Mouse (Mus musculus) megakaryocyte-erythroid progenitor cell, adult 5-6 weeks (primary cell): Measurements from ENCODE around the gene Pls3. TPM values are rescaled to one million over a fixed set of nuclear protein-coding genes. Genes with fewer than 3 reads are reported as not detected.

Experiments used
- ATAC-seq: replicated peaks from 2 replicates; pipeline ENCODE4 v1.8.0; 2016; ENCODE audit warnings: mild to moderate bottlenecking, inconsistent platforms; ENCODE audit not compliant: severe bottlenecking, poor library complexity, low FRiP score, low TSS enrichment
- total RNA-seq, 2 experiments: library from RNA; stranded (forward) in 1 of 2; stranded (reverse) in 1 of 2; fragments of 200-1000, 215-1000 nt in 1 of 2; fragments of >200 nt in 1 of 2; fragmentation: Nextera tagmentation in 1 of 2; gene quantifications; 2 replicates each; pipeline ENCODE4 v1.2.3; 2014 to 2017

Pls3 gene
- total RNA-seq (2014; fragmentation: Nextera tagmentation) (not detected in 2 replicates), total RNA-seq (2017) (0.76 TPM in 1 of 2 replicates, not detected in the other)

DNA sequence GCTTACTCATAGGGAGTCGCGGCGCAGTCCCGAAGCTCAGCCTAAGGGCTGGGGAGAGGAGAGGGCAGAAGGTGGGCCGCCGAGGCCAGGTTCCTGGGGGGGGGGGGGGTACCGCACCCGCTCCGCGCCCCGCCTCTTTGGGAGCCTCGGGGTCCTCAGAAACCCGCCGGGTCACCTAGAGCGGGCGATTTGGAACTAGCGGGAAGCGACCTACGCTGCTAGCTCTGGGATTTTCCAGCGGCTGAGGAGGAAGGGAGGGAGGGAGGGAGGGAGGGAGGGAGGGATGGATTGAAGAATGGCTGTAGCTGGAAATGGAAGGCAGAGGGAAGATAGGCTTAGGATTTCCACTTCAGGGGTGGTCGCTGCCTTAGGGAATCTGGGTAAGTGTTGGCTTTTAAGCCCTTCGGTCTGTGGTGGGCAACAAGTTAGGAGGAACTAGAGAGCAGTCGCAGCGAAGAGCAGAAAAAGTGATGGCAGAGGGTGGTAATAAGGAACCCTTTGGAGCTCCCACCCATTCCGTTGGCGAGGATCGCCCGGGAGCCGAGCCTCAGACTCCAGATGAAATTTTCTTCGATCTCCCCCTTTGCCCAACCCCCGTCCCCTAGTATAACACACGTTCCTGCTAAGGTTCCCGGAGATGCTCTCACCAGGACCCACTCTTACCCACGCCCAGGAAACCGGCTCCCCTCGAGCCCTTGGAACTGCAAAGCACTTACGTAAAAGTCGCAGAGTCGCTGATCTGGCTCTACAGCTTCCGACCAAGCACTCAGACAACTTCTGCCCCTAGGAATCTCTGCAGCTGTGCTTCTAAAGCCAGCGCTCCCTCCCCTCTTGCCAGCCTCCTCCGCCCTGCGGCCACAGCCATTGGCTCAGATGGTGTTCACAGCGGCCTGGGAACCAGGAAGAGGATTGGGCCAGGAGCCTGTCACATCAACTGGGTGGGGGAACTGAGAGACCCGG lies at the start of gene Pls3:
Gene Pls3, minus strand, starts transcription at position 851 of the 960 bp plus-strand sequence.
- ATAC-seq: peak; percentile 97

DNA sequence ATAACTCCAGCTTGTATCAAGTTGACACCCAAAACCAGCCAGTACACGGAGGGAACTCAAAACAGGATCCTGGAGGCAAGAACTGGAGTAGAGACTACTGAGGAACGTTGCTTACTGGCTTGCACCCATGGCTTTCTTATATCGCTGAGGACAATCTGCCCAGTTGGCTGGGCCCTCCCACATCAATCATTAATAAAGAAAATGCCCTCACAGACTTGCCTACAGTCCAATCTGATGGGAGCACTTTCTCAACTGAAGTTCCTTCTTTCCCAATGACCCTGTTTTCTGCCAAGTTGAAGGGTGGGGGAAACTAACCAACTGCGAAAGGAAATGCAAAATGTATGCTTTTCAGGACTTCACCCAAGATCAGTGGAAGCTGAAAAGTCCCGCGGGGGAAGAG lies 20.7 kb upstream of the Pls3 start:
- no peak for ATAC-seq

DNA sequence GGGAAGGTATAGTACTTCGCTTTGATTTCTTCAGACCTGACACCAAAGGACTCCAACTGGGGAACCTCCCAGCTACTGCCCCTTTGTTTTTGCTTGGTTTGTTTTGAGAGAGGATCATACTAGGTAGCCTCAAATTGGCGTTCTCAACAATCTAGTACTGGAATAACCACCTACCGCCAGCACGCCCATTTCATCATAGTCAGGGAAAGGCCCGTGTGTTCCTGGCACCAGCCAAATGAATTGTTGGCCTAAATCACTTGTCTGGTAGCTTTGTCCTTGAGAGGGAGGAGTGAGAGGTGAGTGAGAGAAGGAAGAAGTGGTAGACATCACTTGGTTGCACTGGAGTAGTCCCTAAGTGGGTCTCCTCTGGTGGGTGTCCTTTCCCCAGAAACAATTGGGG lies 584 bp upstream of the Pls3 start:
- no peak for ATAC-seq

DNA sequence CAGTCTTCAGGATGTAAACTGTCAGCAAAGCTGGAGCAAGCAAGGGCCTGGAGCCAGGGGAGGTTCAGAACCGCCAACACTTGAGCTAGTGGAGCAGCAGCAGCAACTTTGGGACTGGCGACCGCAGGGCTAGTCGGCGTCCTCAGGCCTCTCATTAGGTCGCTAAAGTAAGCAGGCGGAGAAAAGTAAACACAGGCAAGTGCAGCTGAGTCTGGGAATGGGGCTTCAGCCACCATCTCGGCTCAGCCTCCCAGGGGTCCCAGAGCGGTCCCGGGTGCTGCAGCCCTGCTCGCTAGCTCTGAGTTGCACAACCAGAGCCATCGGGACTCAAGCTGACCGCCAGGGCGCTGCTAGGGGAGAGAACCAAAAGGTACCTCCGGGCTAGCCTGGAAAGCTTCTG lies 1.2 kb downstream of the Pls3 start:
- no peak for ATAC-seq

DNA sequence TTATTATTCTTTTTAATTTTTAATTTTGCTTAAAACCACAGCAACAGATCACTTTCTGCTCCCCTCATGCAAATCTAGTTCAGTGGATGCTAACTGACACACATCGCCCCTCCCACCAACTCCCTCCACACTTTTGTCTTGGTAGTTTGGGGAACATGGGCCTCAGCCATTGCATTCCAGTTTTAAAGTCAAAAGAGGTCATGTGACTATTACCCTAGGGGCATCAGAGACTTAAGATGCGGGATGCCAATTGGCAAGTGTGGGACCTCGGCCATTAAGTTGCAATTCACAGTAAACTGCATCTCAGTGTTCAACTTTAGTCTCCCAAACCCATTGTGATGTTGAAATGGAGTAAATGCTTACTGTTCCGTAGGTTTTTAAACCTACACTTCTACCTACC lies 1.7 kb downstream of the Pls3 start:
- no peak for ATAC-seq

DNA sequence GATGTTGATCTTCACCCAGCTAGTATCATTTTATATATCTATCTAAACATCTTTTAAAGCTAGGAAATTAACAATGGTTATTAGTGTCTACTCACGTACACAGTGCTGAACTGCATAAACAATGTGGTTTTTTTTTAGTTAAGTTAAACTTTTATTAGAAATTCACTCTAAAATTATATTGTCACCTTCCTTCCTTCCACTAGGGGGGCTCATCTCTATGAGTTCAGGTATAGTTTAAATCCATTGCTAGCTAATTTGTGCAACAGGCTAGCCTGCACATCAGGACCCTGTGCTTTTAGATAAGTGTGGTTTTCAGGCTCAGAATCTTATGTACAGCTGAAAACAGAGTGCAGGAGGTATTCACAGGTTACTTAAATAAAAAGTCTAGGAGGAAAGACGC lies 3.1 kb downstream of the Pls3 start:
- no peak for ATAC-seq

DNA sequence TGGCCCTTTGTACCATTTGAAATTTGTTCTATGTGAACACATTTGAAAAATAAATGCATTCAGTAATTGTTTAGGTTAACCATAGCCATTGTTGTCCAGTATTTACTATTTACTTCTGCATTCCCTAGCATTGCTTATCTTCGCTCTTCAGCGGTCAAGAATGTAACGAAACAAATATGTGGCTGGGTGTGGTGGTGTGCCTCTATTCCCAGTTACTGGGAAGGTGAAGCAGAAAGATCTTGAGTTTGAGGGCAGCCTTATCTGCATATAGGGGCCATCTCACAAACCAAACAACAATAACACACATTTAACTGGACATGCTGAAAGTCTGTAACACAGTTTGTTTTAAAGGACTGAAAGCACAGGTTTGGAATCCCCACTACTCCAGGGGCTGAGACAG lies 13.3 kb downstream of the Pls3 start:
- no peak for ATAC-seq

DNA sequence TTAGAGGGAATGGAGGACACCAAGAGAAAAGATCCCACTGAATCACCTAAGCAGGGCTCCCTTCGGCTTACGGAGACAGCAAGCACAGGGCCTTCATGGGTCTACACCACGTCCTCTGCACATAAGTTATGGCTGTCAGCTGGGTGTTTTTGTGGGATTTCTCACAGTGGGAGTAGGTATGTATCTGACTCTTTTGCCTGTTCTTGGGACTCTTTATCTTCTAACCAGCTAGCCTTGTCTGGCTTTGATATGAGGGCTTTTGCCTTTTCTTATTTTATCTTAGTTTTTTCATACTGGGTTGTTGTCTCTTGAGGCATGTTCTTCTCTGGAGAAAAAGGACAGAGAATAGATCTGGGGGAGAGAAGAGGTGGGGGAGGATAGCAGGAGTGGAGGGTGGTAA lies 20.7 kb downstream of the Pls3 start:
- ATAC-seq: no peak

DNA sequence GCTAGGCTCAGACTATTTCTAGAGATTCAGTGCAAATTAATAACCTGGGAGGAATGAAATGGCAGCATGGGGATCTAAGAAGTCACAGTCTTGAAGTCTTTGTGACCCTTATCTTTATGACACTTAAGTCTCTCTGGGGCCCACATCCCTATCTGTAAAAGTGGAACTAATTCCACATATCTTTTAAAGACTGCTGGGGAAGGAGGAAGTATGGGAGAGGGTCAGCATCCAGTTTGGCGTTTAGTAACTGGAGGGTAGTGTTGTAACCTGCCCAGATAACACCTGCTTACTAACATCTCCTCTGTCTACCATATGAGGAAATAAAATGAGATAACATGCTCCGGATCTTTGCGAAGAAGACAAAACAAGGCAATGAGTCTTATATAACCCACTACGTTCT lies 30.7 kb downstream of the Pls3 start:
- ATAC-seq: no peak

DNA sequence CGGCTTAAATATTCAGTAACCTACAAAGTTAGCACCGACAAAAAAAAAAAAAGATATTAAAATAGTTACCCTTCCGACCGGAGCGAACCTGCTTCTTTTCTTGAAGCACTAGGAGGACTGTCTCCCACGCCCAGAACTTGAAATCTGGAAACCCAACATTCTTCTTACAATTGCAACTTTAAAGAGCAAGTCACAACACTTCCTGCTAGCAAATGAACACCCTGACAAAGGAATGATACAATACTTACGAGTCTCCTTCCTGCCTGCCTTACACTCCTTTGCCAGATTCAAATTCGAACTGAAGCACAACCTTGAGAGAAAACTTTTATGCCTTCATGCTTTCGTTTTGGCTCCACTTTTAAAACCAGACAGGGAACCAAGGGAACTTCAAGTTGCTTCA lies 32.1 kb downstream of the Pls3 start:
- ATAC-seq: no peak

DNA sequence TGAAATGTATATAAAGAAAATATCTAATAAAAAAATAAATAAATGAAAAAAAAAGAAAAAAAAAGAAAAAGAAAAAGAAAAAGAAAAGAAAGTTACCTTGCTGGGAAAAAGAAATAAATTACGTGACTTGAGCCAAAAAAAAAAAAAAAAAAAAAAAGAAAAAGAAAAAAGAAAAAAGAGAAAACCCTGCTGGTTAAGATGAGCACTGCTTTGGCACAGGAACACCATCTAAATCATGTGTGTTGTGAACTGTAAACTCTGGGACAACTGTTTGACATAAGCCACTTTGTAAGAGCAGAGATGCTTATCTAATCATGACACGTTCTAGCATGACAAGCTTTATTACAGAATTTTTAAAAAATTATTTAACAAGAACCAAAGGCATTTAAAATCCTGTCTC lies 32.9 kb downstream of the Pls3 start:
- no peak for ATAC-seq

DNA sequence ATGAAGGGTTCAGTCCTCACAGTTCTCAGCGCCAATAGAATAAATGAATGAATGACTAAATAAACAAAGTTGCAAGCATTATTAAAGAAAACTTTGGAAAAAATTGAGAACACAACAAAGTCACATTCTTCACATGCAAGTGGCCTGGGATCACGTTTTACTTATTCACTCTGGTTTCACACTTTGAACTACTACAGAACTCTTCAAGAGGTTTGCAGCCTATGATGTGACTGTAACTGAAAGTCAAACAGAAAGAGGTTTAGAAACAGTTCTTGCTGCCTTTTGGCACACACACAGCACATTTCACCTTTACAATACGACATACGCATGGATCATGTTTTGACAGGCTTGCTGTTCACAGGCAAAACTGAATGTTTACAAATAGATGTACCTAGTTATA lies 34.7 kb downstream of the Pls3 start:
- ATAC-seq: no peak

DNA sequence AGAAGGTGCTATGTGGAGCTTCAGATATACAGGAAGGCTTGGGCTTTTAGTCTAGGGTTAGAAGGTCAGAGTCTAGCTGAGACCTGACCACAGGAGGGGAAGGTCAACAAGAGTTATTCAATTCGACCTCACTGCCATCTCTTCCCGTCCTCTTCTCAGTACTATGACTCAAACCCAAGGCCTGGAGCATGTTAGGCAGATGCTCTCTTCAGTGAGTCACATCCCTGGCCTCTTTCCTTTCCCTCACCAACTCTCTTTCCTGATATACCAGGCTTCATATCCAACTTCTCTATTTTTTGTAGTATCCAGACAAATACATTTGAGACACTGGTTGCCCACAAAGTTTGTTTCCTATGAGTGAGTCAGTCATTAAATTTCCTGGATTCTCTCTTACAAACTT lies 40.1 kb downstream of the Pls3 start:
- ATAC-seq: no peak

DNA sequence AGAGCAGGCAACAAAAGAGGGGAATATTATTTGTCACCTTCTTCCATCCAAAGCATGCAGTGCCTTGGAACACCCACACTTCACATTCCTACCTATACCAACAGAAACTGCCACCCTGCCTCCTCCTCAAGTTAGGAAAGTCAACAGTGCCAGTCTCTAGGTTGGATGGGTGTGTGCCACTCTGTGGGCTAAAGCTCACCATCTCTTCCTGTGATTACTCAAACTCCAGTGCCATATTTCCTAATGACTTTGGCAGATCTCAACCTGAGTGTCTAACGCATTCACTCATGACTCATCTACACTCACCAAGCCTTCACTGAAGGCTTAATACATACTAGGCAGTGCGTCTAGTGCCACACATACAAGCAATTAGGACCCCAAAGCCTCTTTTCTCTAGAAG lies 40.7 kb downstream of the Pls3 start:
- no peak for ATAC-seq

DNA sequence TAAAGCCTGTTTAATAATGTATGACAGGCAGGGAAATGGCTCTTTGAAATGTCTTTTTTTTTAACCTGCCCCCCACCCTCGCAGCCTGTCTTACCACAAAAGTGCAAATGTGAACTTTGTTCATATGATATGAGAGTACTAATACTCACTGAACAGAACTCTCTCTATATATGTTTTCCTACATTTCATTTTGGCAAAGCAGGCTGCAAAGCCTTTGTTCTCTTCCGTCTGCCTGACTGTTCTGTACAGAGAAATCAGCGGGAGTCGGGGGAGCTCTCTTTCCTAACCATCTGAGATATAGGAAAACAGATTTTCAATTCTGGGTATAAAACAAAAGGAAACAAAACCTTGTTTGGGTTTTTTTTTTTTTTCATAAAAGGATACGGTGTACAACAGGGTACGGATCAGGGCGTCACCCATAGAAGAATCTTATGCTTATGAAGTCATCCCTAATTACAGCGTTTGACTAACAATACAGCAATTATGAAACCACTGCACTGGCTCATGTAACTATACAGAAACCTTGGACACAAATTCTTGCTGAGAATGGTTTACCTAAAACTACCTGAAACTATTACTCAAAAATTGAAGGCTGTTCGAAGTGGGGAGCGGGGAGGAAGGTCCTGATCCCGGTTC lies 41.9 kb downstream of the Pls3 start:
- ATAC-seq: no peak

DNA sequence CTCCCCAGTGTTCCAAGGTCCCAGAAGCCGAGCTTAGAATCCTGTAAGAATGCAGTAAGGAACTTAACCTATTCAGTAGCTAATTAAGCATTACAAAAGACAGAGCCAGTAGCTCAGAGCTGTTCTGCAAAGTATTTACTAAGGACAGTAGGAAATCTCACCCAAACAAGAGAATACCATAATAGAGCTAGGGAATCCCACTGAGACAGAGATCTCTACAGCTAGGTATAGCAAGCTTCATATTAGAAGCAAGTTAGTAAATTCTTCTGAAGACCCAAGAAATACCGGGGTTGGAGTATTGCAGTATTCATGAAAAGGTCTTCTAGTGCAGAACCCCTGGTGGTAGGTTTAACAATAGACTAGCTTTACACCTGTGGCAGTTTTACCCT lies 45.1 kb downstream of the Pls3 start:
- ATAC-seq: no peak

DNA sequence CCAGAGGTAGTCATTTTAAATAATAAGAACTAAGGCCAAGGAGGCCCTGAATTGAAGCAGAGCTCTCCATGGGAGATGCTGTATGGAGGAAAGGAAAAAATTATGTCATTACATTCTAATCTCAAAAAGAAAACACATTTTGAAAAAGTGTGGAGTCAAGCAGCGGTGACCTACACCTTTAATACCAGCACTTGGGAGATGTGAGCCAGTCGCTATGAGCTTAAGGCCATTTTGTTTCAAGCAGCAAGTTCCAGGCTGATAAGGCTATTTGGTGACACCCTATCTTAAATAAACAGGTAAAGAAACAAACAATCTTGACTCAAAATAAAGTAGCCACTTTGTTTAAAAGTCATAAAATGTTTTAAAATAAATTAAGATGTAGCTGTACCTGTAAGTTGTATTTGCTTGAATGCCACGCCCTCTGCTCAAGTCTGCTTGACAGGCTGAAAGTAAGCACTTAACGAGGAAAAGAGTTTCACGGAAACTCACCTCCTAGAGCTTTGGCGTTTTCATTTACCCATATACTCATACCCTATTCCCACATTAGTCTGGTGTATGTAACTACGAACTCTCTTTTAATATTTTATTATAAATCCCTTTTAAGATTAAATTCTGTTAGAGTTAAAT lies 45.6 kb downstream of the Pls3 start:
- no peak for ATAC-seq

DNA sequence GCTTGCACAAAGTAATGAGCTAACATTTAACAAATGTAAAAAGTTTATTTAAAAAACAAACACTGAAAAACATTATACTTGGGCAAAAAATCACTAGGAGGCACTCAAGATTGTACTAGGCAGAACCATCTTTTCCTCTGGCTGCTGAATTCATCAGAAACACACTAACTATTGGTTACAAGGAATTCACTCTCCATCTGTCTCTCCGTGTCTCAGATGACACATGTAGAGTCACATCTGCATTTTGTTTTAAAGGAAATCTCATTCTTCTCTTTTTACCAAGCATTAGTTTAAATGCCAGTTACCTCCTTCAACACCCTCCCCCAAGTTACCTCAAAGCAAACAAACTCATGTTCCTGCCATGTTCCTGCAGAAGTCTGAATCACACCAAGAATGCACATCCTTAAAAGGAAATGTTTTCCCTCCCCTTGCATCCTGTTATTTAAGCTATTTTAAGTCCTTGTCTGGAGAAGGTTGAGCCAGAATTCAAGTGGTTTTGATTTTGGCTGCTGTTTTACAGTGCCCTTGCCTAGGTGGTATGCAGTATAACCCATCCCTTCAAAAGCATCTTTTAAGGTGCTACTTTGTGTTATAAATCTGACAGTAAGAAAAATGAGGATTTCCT lies 56.2 kb downstream of the Pls3 start:
- no peak for ATAC-seq

DNA sequence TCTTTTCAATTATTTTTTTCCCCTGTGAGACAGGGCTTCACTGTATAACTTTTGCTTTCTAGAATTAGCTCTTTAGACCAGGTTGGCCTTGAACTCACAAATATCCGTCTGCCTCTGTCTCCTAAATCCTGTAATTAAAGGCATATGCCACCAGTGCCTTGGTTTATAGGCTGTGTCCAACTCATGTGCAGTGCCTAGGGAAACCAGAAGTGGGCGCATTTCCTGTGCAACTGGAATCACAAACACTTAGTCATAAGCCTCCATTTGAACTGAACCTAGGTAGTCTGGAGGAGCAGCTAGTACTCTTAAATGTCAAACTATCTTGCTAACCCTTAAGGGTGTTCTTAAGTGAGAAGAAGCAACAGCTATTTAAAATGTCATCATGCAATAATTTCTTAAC lies 60.0 kb downstream of the Pls3 start:
- ATAC-seq: no peak

DNA sequence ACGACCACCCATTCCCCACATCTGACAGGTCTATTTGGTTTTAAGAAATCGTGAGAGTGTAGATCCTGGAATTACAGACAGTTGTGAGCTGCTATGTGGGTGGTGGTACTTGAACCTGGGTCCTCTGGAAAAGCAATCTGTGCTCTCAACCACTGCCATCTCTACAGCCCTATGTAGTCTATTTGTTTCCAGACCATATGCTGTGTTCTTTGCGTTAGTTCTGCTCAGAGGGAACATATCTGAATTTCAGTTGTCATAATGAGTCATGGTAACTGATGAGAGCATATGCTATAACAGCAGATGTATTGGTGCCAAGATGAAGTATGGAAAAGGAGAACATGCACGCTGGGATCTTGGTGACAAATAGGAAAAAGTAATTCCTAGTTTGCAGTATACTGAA lies 60.9 kb downstream of the Pls3 start:
- no peak for ATAC-seq
